Mouse (Mus musculus): ENCODE results near the gene Trim33. TPM values are rescaled to one million over a fixed set of nuclear protein-coding genes. Genes with fewer than 3 reads are reported as not detected.

Gene Trim33
- polyA plus RNA-seq, 1 experiment from 2014 or later = 35.3 TPM

GRCm38 (mm10) chr3:103385383-103386291, 106.5 kb downstream of the Trim33 start:
- Histone ChIP-seq H3K4me1 (ENCODE audit: control insufficient read depth, insufficient read depth, low read length) (no peaks in the 10 kb centered on the region), H3K4me2 (replicated peaks; ENCODE audit: low read depth, low read length) (no peak overlapping the region), H3K36me3 (ENCODE audit: control insufficient read depth, insufficient read depth, low read length) (no peaks in the 10 kb centered on the region), H3K9me3 (ENCODE audit: control insufficient read depth, low read length) (peaks cover 5% of the 10 kb centered on the region), H3K9ac (ENCODE audit: low read depth, low read length) (no peak overlapping the region), H3K27ac (ENCODE audit: low read depth, low read length) (no peak overlapping the region), H3K4me3 (ENCODE audit: low read length) (no peak overlapping the region), H3K27me3 (ENCODE audit: control insufficient read depth, insufficient read depth, low read length) (no peaks in the 10 kb centered on the region)
- no peak for ATAC-seq (ENCODE audit: low FRiP score, low TSS enrichment)
- 75% methylated on average over 5 of the region's 5 CpGs for WGBS

GRCm38 (mm10) chr3:103386292-103387031, 107.4 kb downstream of the Trim33 start:
- H3K27ac ChIP-seq (ENCODE audit: low read depth, low read length) = no peak overlapping the region
- ATAC-seq (ENCODE audit: low FRiP score, low TSS enrichment) = no peak
- H3K4me2 ChIP-seq (replicated peaks; ENCODE audit: low read depth, low read length) = no peak overlapping the region
- no peaks in the 10 kb centered on the region for H3K27me3 ChIP-seq (ENCODE audit: control insufficient read depth, insufficient read depth, low read length)
- H3K9ac ChIP-seq (ENCODE audit: low read depth, low read length) = no peak overlapping the region
- H3K4me3 ChIP-seq (ENCODE audit: low read length) = no peak overlapping the region
- no peaks in the 10 kb centered on the region for H3K4me1 ChIP-seq (ENCODE audit: control insufficient read depth, insufficient read depth, low read length)
- peaks cover 5% of the 10 kb centered on the region for H3K9me3 ChIP-seq (ENCODE audit: control insufficient read depth, low read length)
- H3K36me3 ChIP-seq (ENCODE audit: control insufficient read depth, insufficient read depth, low read length) = no peaks in the 10 kb centered on the region
- 92% methylated on average over 16 of the region's 16 CpGs for WGBS

- peak; percentile 84 for ATAC-seq (ENCODE audit: low FRiP score, low TSS enrichment)
- 5% methylated on average over 3 of the region's 3 CpGs for whole genome bisulfite sequencing
- Histone ChIP-seq H3K9me3 (ENCODE audit: control insufficient read depth, low read length) (no peaks in the 10 kb centered on the region), H3K27me3 (ENCODE audit: control insufficient read depth, insufficient read depth, low read length) (no peaks in the 10 kb centered on the region; the same call in 1 of the 2 replicates), H3K4me3 (ENCODE audit: low read length) (no peak overlapping the region), H3K9ac (ENCODE audit: low read depth, low read length) (no peak overlapping the region), H3K4me1 (ENCODE audit: control insufficient read depth, insufficient read depth, low read length) (no peaks in the 10 kb centered on the region), H3K36me3 (ENCODE audit: control insufficient read depth, insufficient read depth, low read length) (no peaks in the 10 kb centered on the region), H3K4me2 (replicated peaks; ENCODE audit: low read depth, low read length) (no peak overlapping the region), H3K27ac (ENCODE audit: low read depth, low read length) (no peak overlapping the region)
These were observed 113.6 kb downstream of the Trim33 start for GRCm38 (mm10) chr3:103392613-103393258.

GRCm38 (mm10) chr3:103393283-103394060, 114.4 kb downstream of the Trim33 start:
- H3K27me3 ChIP-seq (ENCODE audit: control insufficient read depth, insufficient read depth, low read length) = no peaks in the 10 kb centered on the region; the same call in 1 of the 2 replicates
- ATAC-seq (ENCODE audit: low FRiP score, low TSS enrichment) = peak; percentile 68
- H3K27ac ChIP-seq (ENCODE audit: low read depth, low read length) = no peak overlapping the region
- no peaks in the 10 kb centered on the region for H3K36me3 ChIP-seq (ENCODE audit: control insufficient read depth, insufficient read depth, low read length)
- 77% methylated on average over 14 of the region's 14 CpGs for WGBS
- H3K9ac ChIP-seq (ENCODE audit: low read depth, low read length) = no peak overlapping the region
- no peak overlapping the region for H3K4me2 ChIP-seq (replicated peaks; ENCODE audit: low read depth, low read length)
- H3K4me3 ChIP-seq (ENCODE audit: low read length) = no peak overlapping the region
- no peaks in the 10 kb centered on the region for H3K9me3 ChIP-seq (ENCODE audit: control insufficient read depth, low read length)
- H3K4me1 ChIP-seq (ENCODE audit: control insufficient read depth, insufficient read depth, low read length) = no peaks in the 10 kb centered on the region

GRCm38 (mm10) chr3:103394121-103394520, 115.0 kb downstream of the Trim33 start:
- no peak overlapping the region for H3K4me2 ChIP-seq (replicated peaks; ENCODE audit: low read depth, low read length)
- no peak overlapping the region for H3K27ac ChIP-seq (ENCODE audit: low read depth, low read length)
- no peak overlapping the region for H3K9ac ChIP-seq (ENCODE audit: low read depth, low read length)
- no peaks in the 10 kb centered on the region; the same call in 1 of the 2 replicates for H3K27me3 ChIP-seq (ENCODE audit: control insufficient read depth, insufficient read depth, low read length)
- no peaks in the 10 kb centered on the region for H3K4me1 ChIP-seq (ENCODE audit: control insufficient read depth, insufficient read depth, low read length)
- WGBS = 84% methylated on average over 2 of the region's 2 CpGs
- H3K9me3 ChIP-seq (ENCODE audit: control insufficient read depth, low read length) = no peaks in the 10 kb centered on the region
- no peak overlapping the region for H3K4me3 ChIP-seq (ENCODE audit: low read length)
- ATAC-seq (ENCODE audit: low FRiP score, low TSS enrichment) = no peak
- H3K36me3 ChIP-seq (ENCODE audit: control insufficient read depth, insufficient read depth, low read length) = no peaks in the 10 kb centered on the region

GRCm38 (mm10) chr3:103397523-103397922, 118.4 kb downstream of the Trim33 start:
- ATAC-seq (ENCODE audit: low FRiP score, low TSS enrichment) = no peak
- H3K27ac ChIP-seq (ENCODE audit: low read depth, low read length) = no peak overlapping the region
- H3K4me2 ChIP-seq (replicated peaks; ENCODE audit: low read depth, low read length) = no peak overlapping the region
- no peak overlapping the region for H3K4me3 ChIP-seq (ENCODE audit: low read length)
- whole genome bisulfite sequencing = 87% methylated on average over 3 of the region's 3 CpGs
- H3K27me3 ChIP-seq (ENCODE audit: control insufficient read depth, insufficient read depth, low read length) = no peaks in the 10 kb centered on the region; the same call in 1 of the 2 replicates
- H3K36me3 ChIP-seq (ENCODE audit: control insufficient read depth, insufficient read depth, low read length) = no peaks in the 10 kb centered on the region
- no peak overlapping the region for H3K9ac ChIP-seq (ENCODE audit: low read depth, low read length)
- no peaks in the 10 kb centered on the region for H3K9me3 ChIP-seq (ENCODE audit: control insufficient read depth, low read length)
- no peaks in the 10 kb centered on the region for H3K4me1 ChIP-seq (ENCODE audit: control insufficient read depth, insufficient read depth, low read length)

GRCm38 (mm10) chr3:103400807-103401206, 121.7 kb downstream of the Trim33 start:
- no peak overlapping the region for H3K9ac ChIP-seq (ENCODE audit: low read depth, low read length)
- WGBS = 86% methylated on average over 6 of the region's 6 CpGs
- no peak for ATAC-seq (ENCODE audit: low FRiP score, low TSS enrichment)

GRCm38 (mm10) chr3:103401342-103402098, 122.4 kb downstream of the Trim33 start:
- no peak overlapping the region for H3K9ac ChIP-seq (ENCODE audit: low read depth, low read length)
- WGBS = 63% methylated on average over 17 of the region's 17 CpGs
- no peaks in the 10 kb centered on the region for H3K27me3 ChIP-seq (ENCODE audit: control insufficient read depth, insufficient read depth, low read length)
- no peak for ATAC-seq (ENCODE audit: low FRiP score, low TSS enrichment)
- H3K4me3 ChIP-seq (ENCODE audit: low read length) = no peak overlapping the region
- H3K4me1 ChIP-seq (ENCODE audit: control insufficient read depth, insufficient read depth, low read length) = no peaks in the 10 kb centered on the region
- no peaks in the 10 kb centered on the region for H3K9me3 ChIP-seq (ENCODE audit: control insufficient read depth, low read length)
- H3K36me3 ChIP-seq (ENCODE audit: control insufficient read depth, insufficient read depth, low read length) = no peaks in the 10 kb centered on the region
- no peak overlapping the region for H3K4me2 ChIP-seq (replicated peaks; ENCODE audit: low read depth, low read length)
- H3K27ac ChIP-seq (ENCODE audit: low read depth, low read length) = no peak overlapping the region

More at GRCm38 (mm10) chr3:103400807-103401206, 121.7 kb downstream of the Trim33 start:
- Histone ChIP-seq H3K4me1 (ENCODE audit: control insufficient read depth, insufficient read depth, low read length) (no peaks in the 10 kb centered on the region), H3K4me2 (replicated peaks; ENCODE audit: low read depth, low read length) (no peak overlapping the region), H3K36me3 (ENCODE audit: control insufficient read depth, insufficient read depth, low read length) (no peaks in the 10 kb centered on the region), H3K9me3 (ENCODE audit: control insufficient read depth, low read length) (no peaks in the 10 kb centered on the region), H3K4me3 (ENCODE audit: low read length) (no peak overlapping the region), H3K27ac (ENCODE audit: low read depth, low read length) (no peak overlapping the region), H3K27me3 (ENCODE audit: control insufficient read depth, insufficient read depth, low read length) (no peaks in the 10 kb centered on the region)
